In the genomic region with DNA sequence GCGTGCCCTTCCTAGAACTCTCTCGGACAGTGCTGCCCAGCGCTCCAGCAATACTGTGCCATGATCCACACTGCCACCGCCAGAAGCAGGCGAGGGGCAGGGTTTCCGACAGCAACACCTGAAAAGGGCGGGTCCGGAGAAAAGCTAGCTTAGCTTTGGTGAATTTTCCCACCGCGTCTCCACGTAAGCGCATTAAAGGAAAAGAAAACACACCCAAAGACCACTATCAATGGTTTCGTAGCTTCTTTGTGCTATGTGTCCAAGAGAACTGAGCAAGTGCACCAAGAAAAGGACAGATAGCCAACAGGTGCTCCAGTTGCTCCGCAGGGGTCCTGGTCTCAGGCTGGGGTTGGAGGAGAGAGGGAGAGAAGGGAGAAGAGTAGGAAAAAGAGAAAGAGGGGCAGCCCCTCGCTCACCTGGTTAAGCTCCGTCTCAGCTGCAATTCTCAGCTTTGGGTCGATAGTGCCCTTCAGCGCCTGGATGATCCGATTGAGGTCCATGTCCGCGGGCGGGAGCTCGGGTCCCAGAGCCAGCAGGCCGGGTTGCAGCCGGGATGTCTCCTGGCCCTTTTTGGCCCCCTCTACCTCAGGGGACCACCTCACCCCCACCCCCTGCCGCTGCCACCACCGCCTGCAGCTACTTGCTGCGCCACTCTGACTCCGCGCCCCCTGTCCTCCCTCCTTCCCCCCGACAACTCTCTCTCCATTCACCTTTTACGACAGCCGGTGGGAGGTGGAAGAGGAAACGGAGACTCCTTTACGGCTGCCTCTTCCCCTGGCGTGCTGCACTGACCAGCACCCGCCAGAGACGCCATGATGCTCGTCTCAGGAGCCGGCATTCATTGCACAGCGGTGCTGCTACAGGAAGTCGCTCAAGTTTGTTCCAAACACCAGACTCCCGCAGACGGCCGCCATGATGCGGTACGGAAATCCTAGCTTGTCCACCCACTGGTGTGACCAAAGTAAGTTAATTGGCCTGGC, we compare ENCODE assay signal across 8 mouse cellular contexts. TPM values are rescaled to one million over a fixed set of nuclear protein-coding genes. Genes with fewer than 3 reads are reported as not detected.
A peak's percentile ranks its signal among the peaks of the same experiment; 100 is the strongest.
DNase-seq lines count a peak whose midpoint lies in the region; ATAC-seq lines count a peak whose summit lies in the region.

Gene Ipo8 (minus strand): TSS at position 720 of the 980 bp plus-strand sequence.

- H3K27me3 ChIP-seq in heart, embryonic 14.5 days (ENCODE audit: control insufficient read depth, insufficient read depth, low read length), result no peaks in the 10 kb centered on the region
- H3K27me3 ChIP-seq in liver, embryonic 13.5 days, result no peaks in the 10 kb centered on the region
- H3K27me3 ChIP-seq in stomach, embryonic 16.5 days (ENCODE audit: control insufficient read depth, insufficient read depth, low read length), result no peaks in the 10 kb centered on the region

- peak within 1 kb of the TSS; percentile 84 for H3K9ac ChIP-seq in heart, embryonic 14.5 days (ENCODE audit: low read length)
- peak within 1 kb of the TSS; percentile 76 for H3K9ac ChIP-seq in liver, embryonic 13.5 days
- H3K9ac ChIP-seq in stomach, embryonic 16.5 days (ENCODE audit: low read length), result peak within 1 kb of the TSS; percentile 83

- peak; percentile 96 for ATAC-seq in CD4-positive, CD25-positive, alpha-beta regulatory T cell, adult 4 months
- ATAC-seq in heart, embryonic 14.5 days (ENCODE audit: insufficient number of reproducible peaks, insufficient read depth, low FRiP score, low read depth), result peak; percentile 95
- ATAC-seq in liver, embryonic 13.5 days (ENCODE audit: low read depth), result peak; percentile 96
- peak; percentile 98 for ATAC-seq in stomach, embryonic 16.5 days (ENCODE audit: insufficient read depth, low FRiP score)

- under 1% methylated on average over 47 of the region's 47 CpGs for WGBS in heart, embryonic 14.5 days
- WGBS in liver, embryonic 13.5 days (ENCODE audit: insufficient replicate concordance), result under 1% methylated on average over 44 of the region's 47 CpGs
- WGBS in stomach, embryonic 16.5 days, result under 1% methylated on average over 47 of the region's 47 CpGs

- peak within 1 kb of the TSS; percentile 73 to 76 for H3K4me3 ChIP-seq in heart, embryonic 14.5 days (ENCODE audit: control insufficient read depth in 1 of 2, insufficient read depth in 1 of 2, low read depth in 1 of 2, low read length in 2 of 2)
- H3K4me3 ChIP-seq in liver, embryonic 13.5 days (replicated peaks), result peak within 1 kb of the TSS; percentile 75
- H3K4me3 ChIP-seq in stomach, embryonic 16.5 days (replicated peaks; ENCODE audit: low read length), result peak within 1 kb of the TSS; percentile 93

- peak within 1 kb of the TSS; percentile 86 for H3K4me2 ChIP-seq in heart, embryonic 14.5 days (ENCODE audit: low read length)
- peak within 1 kb of the TSS; percentile 73 for H3K4me2 ChIP-seq in liver, embryonic 13.5 days
- peak within 1 kb of the TSS; percentile 74 for H3K4me2 ChIP-seq in stomach, embryonic 16.5 days (ENCODE audit: low read depth, low read length)

- peak within 1 kb of the TSS in 1 of 2 experiments; percentile 55; a peak in 1 of 4 replicates for H3K27ac ChIP-seq in heart, embryonic 14.5 days (replicated peaks in 1 of 2; ENCODE audit: control insufficient read depth in 1 of 2, insufficient read depth in 1 of 2, low read depth in 2 of 2, low read length in 2 of 2)
- H3K27ac ChIP-seq in liver, embryonic 13.5 days, result peak within 1 kb of the TSS; percentile 56
- peak within 1 kb of the TSS; percentile 55 for H3K27ac ChIP-seq in stomach, embryonic 16.5 days (ENCODE audit: low read length)

- no peaks in the 10 kb centered on the region for H3K9me3 ChIP-seq in heart, embryonic 14.5 days (ENCODE audit: control insufficient read depth, low read length)
- no peaks in the 10 kb centered on the region for H3K9me3 ChIP-seq in liver, embryonic 13.5 days (replicated peaks)
- H3K9me3 ChIP-seq in stomach, embryonic 16.5 days (replicated peaks; ENCODE audit: control insufficient read depth, low read length), result no peaks in the 10 kb centered on the region

- no peaks in the 10 kb centered on the region for H3K36me3 ChIP-seq in heart, embryonic 14.5 days (ENCODE audit: control insufficient read depth, insufficient read depth, low read length)
- peaks cover 4% of the 10 kb centered on the region; the same call in 1 of the 2 replicates for H3K36me3 ChIP-seq in liver, embryonic 13.5 days
- no peaks in the 10 kb centered on the region for H3K36me3 ChIP-seq in stomach, embryonic 16.5 days (ENCODE audit: control insufficient read depth, insufficient read depth, low read length)

- peak; percentile 74 for DNase-seq in c-Kit-negative CD71-positive TER-119-positive erythroid progenitor cells, embryonic 14.5 days (ENCODE audit: low read depth, low spot score)
- DNase-seq in fibroblast of lung, adult 2 months (ENCODE audit: low read depth), result peak; percentile 85
- peak; percentile 95 for DNase-seq in kidney, postnatal 14 days
- peak; percentile 85 for DNase-seq in liver, embryonic 13.5 days
- DNase-seq in neural tube, embryonic 10.5 days (ENCODE audit: extremely low spot score, low spot score), result peak; percentile 93

- H3K4me1 ChIP-seq in heart, embryonic 14.5 days (ENCODE audit: control insufficient read depth in 2 of 2, insufficient read depth in 2 of 2, low read length in 2 of 2), result no peaks in the 10 kb centered on the region
- peaks cover 23% of the 10 kb centered on the region for H3K4me1 ChIP-seq in liver, embryonic 13.5 days (replicated peaks)
- H3K4me1 ChIP-seq in stomach, embryonic 16.5 days (ENCODE audit: control insufficient read depth, insufficient read depth, low read length), result peaks cover 10% of the 10 kb centered on the region; the same call in 1 of the 2 replicates

RNA-seq across cellular contexts. Expression of gene Ipo8, which starts in this region (rescaled TPM):
- 10 to 100 TPM; 15.6 to 19.5 TPM for polyA plus RNA-seq in CD4-positive, CD25-positive, alpha-beta regulatory T cell, adult 4 months (2017; shearing (Covaris generic))
- 13.7 and 17.7 TPM in 2 replicates for polyA plus RNA-seq in heart, embryonic 14.5 days (2014; fragmentation: Nextera tagmentation; extraction: Ambion mirVana)
- 9.0 and 12.0 TPM in 2 replicates for polyA plus RNA-seq in liver, embryonic 13.5 days (2015; fragmentation: Nextera tagmentation; extraction: Ambion mirVana)
- 18.8 and 20.3 TPM in 2 replicates for polyA plus RNA-seq in stomach, embryonic 16.5 days (2015; fragmentation: Nextera tagmentation; extraction: Ambion mirVana)
